Mouse (Mus musculus) inflammation-experienced regulatory T-cells, adult 6 months (primary cell): ENCODE measurements around the gene Jph2. TPM values are rescaled to one million over a fixed set of nuclear protein-coding genes. Genes with fewer than 3 reads are reported as not detected.

Experiments used
- ATAC-seq: one replicate; pipeline ENCODE4 v1.8.0; 2017
- polyA plus RNA-seq, 3 experiments: library from polyadenylated mRNA; unstranded; fragments of 100-300 nt; shearing (Covaris generic); gene quantifications; one replicate each; pipeline ENCODE4 v1.2.1; 2017

Jph2 gene
- polyA plus RNA-seq, 3 experiments from 2014 or later = not detected

GRCm38 (mm10) chr2:163410211-163410610 is 12.4 kb upstream of the Jph2 start:
- no peak for ATAC-seq

- ATAC-seq = no peak
Measured at GRCm38 (mm10) chr2:163404037-163404815, 6.4 kb upstream of the Jph2 start.

- peak; percentile 81 for ATAC-seq
Measured at GRCm38 (mm10) chr2:163401221-163401620, 3.4 kb upstream of the Jph2 start.

DNA sequence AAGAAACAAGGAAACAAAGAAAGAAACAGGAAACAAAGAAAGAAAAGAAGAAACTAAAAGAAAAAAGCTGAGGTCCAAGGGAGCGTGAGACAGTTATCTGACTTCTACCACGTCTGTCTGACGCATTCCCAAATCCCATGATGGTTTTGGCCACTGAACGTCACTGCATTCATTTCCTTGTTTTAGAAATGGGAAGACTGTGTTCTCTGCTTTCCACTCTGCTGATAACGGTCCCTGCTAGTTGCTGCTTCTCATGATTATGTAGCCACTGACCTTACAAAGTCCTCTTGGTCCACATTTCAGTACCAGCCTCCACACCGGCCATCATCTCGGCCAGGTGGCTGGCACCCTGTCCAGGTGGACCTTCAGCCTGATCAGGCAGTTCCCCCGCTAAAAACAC is 1.4 kb upstream of the Jph2 start:
- no peak for ATAC-seq

- ATAC-seq = no peak
Measured at GRCm38 (mm10) chr2:163398770-163399169, 977 bp upstream of the Jph2 start.

DNA sequence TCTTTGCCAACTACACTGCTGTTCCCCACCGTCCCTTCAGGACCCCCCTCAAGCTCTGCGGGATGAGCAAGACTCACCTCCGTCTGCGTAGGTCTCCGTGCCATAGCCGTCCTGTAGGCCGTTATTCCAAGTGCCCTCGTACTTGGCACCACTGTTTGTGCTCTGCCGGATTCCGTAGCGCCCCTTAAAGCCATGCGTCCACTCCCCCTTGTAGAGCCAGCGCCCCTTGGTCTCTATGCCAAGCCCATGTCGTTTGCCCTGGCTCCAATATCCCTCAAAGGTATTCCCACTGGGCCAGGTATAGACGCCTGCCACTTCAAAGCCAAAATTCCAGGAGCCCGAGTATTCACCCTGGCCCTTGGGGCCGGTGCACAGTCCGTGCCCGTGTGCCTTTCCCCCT is 722 bp downstream of the Jph2 start:
- ATAC-seq = no peak

DNA sequence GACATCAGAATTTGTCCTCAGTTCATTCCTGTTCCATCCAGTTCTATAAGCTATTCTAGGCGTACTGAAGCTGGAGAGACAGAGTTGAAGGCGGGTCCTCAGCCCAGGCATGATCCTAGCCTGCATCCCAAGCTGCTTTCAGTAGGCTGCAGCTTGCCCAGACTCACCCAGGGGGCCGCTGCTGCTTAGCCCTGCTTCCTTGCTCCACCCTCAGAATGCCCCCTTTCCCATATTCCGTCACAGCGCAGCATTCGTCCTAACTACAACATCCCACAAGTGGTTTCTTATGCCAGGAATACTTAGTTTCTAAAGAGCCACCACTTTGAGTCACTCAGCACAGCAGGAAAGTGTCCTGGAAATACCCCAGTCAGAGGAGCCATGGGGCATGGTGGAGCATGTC is 2.8 kb downstream of the Jph2 start:
- ATAC-seq = no peak

DNA sequence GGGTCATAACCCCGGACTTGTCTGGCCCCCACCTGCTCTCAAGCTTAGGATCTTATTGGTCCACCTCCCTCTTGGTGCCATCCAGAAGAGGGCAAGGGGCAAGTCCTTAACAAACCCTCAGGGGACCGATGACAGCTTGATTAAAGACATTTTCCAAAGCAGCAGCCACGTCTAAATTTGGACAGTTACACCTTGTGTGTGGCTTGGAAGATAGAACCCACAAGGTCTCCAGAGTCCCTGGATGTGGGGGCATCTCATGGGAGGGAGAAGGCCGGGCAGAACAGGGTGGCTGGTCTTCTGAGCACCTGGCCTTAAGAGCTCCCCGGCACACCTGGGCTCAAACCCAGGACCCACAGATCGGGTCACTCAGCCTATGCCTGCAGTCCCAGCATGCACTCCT is 3.8 kb downstream of the Jph2 start:
- ATAC-seq = no peak

- ATAC-seq = no peak
Measured at GRCm38 (mm10) chr2:163393241-163393640, 4.6 kb downstream of the Jph2 start.

GRCm38 (mm10) chr2:163392436-163392835 is 5.4 kb downstream of the Jph2 start:
- ATAC-seq = no peak

GRCm38 (mm10) chr2:163386423-163387190 is 11.2 kb downstream of the Jph2 start:
- ATAC-seq = no peak

DNA sequence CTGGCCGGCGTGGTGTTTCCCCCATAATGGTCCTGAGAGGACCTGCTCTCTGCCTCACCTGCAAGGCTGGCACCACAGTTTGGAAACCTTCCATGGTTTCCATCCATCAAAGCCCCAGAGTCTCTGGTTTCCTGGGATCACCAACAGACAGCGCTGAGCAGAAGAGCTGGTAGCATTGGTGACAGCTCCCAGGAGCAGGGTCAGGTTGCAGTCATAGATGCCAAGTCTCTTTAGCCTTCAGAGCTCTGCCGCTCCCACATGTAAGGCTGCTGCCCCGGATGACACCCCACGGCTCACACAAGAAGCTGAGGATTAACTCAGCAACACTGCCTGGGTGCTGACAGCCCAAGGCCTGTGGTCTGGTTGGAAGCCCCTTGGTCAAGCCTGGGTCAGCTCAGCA is 12.7 kb downstream of the Jph2 start:
- no peak for ATAC-seq

GRCm38 (mm10) chr2:163381246-163381645 is 16.5 kb downstream of the Jph2 start:
- no peak for ATAC-seq

DNA sequence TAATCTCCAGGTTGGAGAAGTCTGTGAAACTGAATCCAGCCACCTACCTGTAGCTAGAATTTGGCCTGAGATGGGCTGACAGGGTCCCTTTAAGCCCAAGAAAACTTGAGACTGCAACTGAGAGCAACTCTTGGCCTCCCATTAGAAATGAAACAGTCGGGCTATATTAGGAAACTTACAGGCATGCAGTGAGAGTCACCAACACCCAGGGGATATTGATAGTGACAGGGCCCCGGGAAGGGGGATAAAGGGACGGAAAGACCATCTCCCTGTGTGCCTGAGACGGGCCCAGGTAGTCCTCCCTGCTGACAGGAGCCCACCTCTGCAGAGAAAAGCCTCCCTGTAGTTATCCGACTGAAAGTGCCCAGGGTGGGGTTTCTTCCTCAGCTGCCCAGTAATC is 18.4 kb downstream of the Jph2 start:
- no peak for ATAC-seq

DNA sequence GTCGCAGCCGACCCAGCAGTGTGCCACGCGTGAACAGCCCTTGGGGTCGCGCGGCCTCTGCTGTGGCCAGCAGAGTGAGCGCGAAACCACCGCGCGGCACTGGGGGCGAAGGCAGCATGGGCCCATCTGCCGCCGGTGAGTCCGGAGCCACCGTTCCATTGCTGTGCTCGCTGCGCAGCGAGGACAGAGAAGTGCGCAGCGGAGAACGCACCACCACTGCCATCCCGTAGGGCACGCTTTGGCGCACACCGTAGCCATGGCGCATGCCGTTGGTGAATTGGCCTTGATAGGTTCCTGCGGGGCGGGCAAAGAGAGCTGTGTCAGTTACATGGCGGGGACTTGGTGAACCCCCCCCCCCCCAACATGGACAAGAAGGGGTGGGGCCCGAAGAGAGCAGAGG is 21.7 kb downstream of the Jph2 start:
- ATAC-seq = no peak

GRCm38 (mm10) chr2:163375468-163375867 is 22.3 kb downstream of the Jph2 start:
- ATAC-seq = no peak

- no peak for ATAC-seq
Measured at GRCm38 (mm10) chr2:163372627-163373026, 25.2 kb downstream of the Jph2 start.

DNA sequence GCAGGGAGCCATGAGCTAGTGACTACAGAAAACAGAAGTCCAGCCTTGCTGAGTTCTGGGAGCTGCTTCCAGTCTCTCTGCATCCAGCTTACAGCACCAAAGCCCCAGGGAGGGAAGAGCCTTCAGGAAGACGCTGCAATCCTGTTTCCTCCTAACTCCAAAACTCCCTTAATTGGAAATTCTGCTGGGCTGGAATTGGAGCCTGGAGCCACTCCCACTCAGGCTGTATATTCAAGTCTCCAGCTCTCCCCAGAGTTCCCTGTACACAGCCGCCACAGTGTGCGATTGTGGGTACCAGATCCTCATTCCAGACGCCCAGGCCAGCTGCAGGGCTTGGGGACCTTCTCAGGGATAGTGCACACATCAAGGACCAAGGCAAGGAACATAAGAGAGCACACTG is 27.6 kb downstream of the Jph2 start:
- ATAC-seq = no peak

DNA sequence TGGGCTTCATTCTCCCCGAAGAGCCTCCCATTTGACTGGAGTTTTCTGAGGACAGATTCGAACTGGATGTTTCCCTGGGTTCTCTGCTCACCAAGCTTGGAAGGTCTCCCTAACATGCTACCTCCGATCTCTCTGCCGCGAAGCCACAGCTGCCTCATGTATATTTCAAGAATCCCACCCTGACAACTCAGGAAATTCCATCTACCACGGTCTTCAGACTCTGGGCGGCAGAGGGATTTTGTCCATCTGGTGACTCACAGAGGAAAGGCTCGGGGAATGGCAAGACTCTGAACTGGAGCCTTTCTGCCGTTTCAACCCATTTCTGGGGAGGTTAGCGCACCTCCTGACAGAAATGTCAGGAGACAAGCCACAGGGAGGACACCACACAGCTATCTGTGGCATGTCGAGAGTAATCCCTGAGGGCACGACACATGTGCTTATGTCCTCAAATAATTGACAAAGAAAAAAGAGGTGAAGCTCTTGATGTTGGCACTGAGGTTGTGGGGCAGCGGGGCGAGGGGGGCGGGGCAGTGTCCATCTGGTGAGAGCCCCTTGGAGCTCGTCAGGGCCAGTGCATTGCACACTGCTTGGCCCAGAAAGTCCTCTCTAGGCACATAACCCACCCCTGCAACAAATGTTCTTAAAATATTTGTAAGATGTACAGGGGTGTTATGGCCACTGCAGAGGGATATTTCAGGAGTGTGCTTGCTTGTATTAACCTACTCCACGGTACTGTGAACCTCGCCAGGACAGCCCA is 32.8 kb downstream of the Jph2 start:
- no peak for ATAC-seq

- ATAC-seq = no peak
Measured at GRCm38 (mm10) chr2:163362940-163363921, 34.6 kb downstream of the Jph2 start.

- ATAC-seq = no peak
Measured at GRCm38 (mm10) chr2:163360858-163361623, 36.8 kb downstream of the Jph2 start.
